Mouse (Mus musculus): ENCODE measurements around the gene Rab21.

Rab21 gene
- long read RNA-seq, experiment 1, full-length matches to known transcripts = 1 of 6 reads
- long read RNA-seq, experiment 1, partial matches to known transcripts = 2 of 6 reads
- long read RNA-seq, experiment 1, other reads (novel, unspliced or antisense) = 3 of 6 reads
- long read RNA-seq, experiment 2, full-length matches to known transcripts = 1 of 7 reads
- long read RNA-seq, experiment 2, partial matches to known transcripts = 2 of 7 reads
- long read RNA-seq, experiment 2, other reads (novel, unspliced or antisense) = 4 of 7 reads

GRCm38 (mm10) chr10:115315473-115316171 is at the start of gene Rab21:
Rab21 (minus strand) TSS chr10:115315594.
- intact Hi-C loops (cut with DNase I) = loop anchor here (1.0 kb wide), 1 partner anchor 69 kb away; the partner anchor contains the start of genes Thap2 and Zfc3h1

- intact Hi-C loops (cut with DNase I) = loop anchor here (2.0 kb wide), 1 partner anchor 20 kb away; no protein-coding TSS in a partner anchor
These were observed 47.8 kb upstream of the Rab21 start for GRCm38 (mm10) chr10:115363151-115363550.

GRCm38 (mm10) chr10:115362623-115362964 is 47.2 kb upstream of the Rab21 start:
- intact Hi-C loops (cut with DNase I) = loop anchor here (2.0 kb wide), 1 partner anchor 20 kb away; no protein-coding TSS in a partner anchor

- intact Hi-C loops (cut with DNase I) = loop anchor here (2.0 kb wide), 1 partner anchor 21 kb away; no protein-coding TSS in a partner anchor
These were observed 46.6 kb upstream of the Rab21 start, which contains the start of gene Tmem19 for GRCm38 (mm10) chr10:115361840-115362622. Tmem19 (minus strand) TSS chr10:115362501.

GRCm38 (mm10) chr10:115359066-115359465 is 43.7 kb upstream of the Rab21 start:
- intact Hi-C loops (cut with DNase I) = no loop called here

- intact Hi-C loops (cut with DNase I) = no loop called here
These were observed 43.0 kb upstream of the Rab21 start for GRCm38 (mm10) chr10:115358216-115358919.

- intact Hi-C loops (cut with DNase I) = no loop called here
These were observed 40.7 kb upstream of the Rab21 start for GRCm38 (mm10) chr10:115356106-115356505.

GRCm38 (mm10) chr10:115355016-115355415 is 39.6 kb upstream of the Rab21 start:
- intact Hi-C loops (cut with DNase I) = no loop called here

- intact Hi-C loops (cut with DNase I) = no loop called here
These were observed 39.2 kb upstream of the Rab21 start for GRCm38 (mm10) chr10:115354553-115354952.

- intact Hi-C loops (cut with DNase I) = no loop called here
These were observed 35.5 kb upstream of the Rab21 start for GRCm38 (mm10) chr10:115350810-115351397.

- intact Hi-C loops (cut with DNase I) = no loop called here
These were observed 34.1 kb upstream of the Rab21 start for GRCm38 (mm10) chr10:115349509-115349908.

- intact Hi-C loops (cut with DNase I) = no loop called here
These were observed 33.6 kb upstream of the Rab21 start for GRCm38 (mm10) chr10:115349029-115349428.

GRCm38 (mm10) chr10:115348131-115348530 is 32.7 kb upstream of the Rab21 start:
- intact Hi-C loops (cut with DNase I) = no loop called here

GRCm38 (mm10) chr10:115346444-115346843 is 31.1 kb upstream of the Rab21 start:
- intact Hi-C loops (cut with DNase I) = no loop called here

- intact Hi-C loops (cut with DNase I) = no loop called here
These were observed 27.5 kb upstream of the Rab21 start for GRCm38 (mm10) chr10:115342771-115343425.

GRCm38 (mm10) chr10:115339820-115340328 is 24.5 kb upstream of the Rab21 start:
- intact Hi-C loops (cut with DNase I) = no loop called here

- intact Hi-C loops (cut with DNase I) = no loop called here
These were observed 21.5 kb upstream of the Rab21 start for GRCm38 (mm10) chr10:115336901-115337300.

- intact Hi-C loops (cut with DNase I) = no loop called here
These were observed 18.1 kb upstream of the Rab21 start for GRCm38 (mm10) chr10:115333528-115333927.

GRCm38 (mm10) chr10:115332997-115333396 is 17.6 kb upstream of the Rab21 start:
- intact Hi-C loops (cut with DNase I) = no loop called here

GRCm38 (mm10) chr10:115332420-115332952 is 17.1 kb upstream of the Rab21 start:
- intact Hi-C loops (cut with DNase I) = no loop called here

Data from adrenal gland (tissue).